Mouse (Mus musculus) embryonic fibroblast, embryonic 13.5 days (primary cell): Measurements from ENCODE around the gene Ptprn2. TPM values are rescaled to one million over a fixed set of nuclear protein-coding genes. Genes with fewer than 3 reads are reported as not detected.

Experiments
- H3K27ac ChIP-seq: 2 replicates; pipeline ENCODE4 v1.5.1; 2012; ENCODE audit warnings: low read length, control low read depth, inconsistent platforms; ENCODE audit not compliant: insufficient read depth
- H3K4me1 ChIP-seq: 2 replicates; pipeline ENCODE4 v1.6.1; 2011; ENCODE audit warnings: low read length; ENCODE audit not compliant: control insufficient read depth, insufficient read depth
- H3K4me3 ChIP-seq: 2 replicates; pipeline ENCODE4 v1.5.1; 2011; ENCODE audit warnings: mild to moderate bottlenecking, control low read depth, low read length; ENCODE audit not compliant: insufficient read depth
- CTCF ChIP-seq: IDR thresholded peaks from 2 replicates; pipeline ENCODE4 v1.5.1; 2011; ENCODE audit warnings: mild to moderate bottlenecking, control low read depth, low read length, moderate library complexity, borderline replicate concordance; ENCODE audit not compliant: insufficient read depth
- POLR2A ChIP-seq: IDR thresholded peaks from 2 replicates; pipeline ENCODE4 v1.6.1; 2011; ENCODE audit warnings: low read depth, mild to moderate bottlenecking, control low read depth, low read length, moderate library complexity
- polyA plus RNA-seq: library from polyadenylated mRNA; stranded (reverse); fragments of >200 nt; gene quantifications from 2 replicates; pipeline ENCODE4 v1.2.4, GENCODE M21; 2011; ENCODE audit warnings: low read depth; ENCODE audit not compliant: missing spikeins, insufficient read length

Ptprn2 gene
- polyA plus RNA-seq, 1 experiment: 0.26 TPM

DNA sequence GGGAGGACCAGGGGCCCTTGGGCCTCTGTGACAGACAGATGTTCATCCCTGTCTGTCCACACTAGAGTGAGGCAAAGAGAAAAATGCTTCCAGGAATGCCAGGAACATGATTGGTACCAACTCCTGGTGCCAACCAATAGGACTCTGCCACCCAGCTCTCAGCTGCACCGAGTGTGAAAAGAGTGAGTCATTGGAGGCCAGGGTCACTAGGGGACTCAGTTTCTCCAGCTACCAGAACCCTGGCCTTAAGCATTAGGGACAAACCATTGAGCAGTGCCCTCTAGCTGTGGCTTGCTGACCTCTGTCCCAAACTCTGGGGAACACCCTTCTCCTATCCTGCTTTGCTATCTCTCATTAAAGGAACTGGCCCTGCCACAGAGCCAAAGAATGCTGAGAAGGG is 728.0 kb downstream of the Ptprn2 start:
- H3K27ac ChIP-seq: no peak overlapping the region
- TF ChIP-seq CTCF: no peak
- no peak for TF ChIP-seq POLR2A
- no peak overlapping the region for H3K4me3 ChIP-seq
- no peaks in the 10 kb centered on the region for H3K4me1 ChIP-seq

DNA sequence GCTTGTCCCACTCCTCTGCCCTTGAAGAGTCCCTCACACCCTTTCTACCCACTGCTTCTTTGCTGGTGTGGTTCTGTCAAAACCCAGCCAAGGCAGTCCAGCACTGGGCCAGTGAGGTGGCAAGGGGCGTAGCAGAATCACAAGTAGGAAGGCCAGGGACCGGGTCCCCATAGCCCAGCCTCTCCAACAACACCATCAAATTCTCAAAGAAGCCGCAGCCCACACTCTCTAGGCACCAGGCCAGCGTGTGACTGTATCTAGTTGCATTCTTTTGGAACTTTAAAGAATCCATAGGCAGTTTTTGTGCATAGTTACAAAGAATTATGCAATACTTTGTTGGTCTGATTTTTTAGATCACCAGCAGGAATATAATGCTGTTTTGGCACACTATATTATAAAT is 728.8 kb downstream of the Ptprn2 start:
- Histone ChIP-seq H3K4me3 (no peak overlapping the region), H3K4me1 (no peaks in the 10 kb centered on the region), H3K27ac (no peak overlapping the region)
- TF ChIP-seq POLR2A (no peak), CTCF (no peak)

DNA sequence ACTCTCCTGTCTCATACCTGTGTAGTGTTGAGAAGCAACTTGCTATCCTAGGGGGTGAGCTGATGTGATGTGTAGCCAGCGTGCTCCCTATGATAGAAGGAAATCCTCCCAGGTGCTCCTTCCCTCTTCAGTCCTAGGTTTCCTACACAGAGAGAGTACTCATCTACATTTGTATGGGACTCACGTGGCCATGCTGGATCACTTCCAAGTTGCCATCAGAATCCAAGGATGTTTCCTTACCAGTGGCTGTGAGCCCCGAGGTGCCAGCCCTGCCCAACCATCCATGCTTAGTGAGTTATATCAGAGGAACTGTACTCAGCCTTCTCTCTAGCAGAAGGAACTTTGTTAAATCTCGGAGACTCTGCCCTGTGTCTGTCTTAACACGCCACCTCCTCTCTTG is 729.4 kb downstream of the Ptprn2 start:
- H3K4me1 ChIP-seq: no peaks in the 10 kb centered on the region
- no peak overlapping the region for H3K27ac ChIP-seq
- TF ChIP-seq POLR2A (no peak), CTCF (no peak)
- no peak overlapping the region for H3K4me3 ChIP-seq

DNA sequence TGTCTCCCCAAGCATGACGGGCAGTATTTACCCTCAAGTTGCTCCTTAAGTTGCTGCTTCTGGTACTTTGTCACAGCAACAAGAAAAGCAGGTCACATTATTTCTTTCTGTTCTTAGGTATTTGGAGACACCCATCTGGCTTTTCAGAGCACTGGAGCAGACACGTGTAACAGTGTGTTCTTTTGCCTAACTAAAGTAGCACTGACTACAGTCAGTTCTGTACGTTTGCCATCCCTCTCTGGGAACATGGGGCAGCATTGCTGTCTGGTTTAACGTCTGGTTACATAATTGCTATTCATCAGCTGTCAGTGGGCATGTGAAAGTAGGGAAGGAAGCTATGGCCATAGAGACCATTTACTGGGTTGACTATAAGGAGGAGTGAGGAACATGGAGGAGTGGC is 736.4 kb downstream of the Ptprn2 start:
- Histone ChIP-seq H3K4me1 (no peaks in the 10 kb centered on the region), H3K27ac (no peak overlapping the region), H3K4me3 (no peak overlapping the region)
- TF ChIP-seq CTCF (no peak), POLR2A (no peak)

DNA sequence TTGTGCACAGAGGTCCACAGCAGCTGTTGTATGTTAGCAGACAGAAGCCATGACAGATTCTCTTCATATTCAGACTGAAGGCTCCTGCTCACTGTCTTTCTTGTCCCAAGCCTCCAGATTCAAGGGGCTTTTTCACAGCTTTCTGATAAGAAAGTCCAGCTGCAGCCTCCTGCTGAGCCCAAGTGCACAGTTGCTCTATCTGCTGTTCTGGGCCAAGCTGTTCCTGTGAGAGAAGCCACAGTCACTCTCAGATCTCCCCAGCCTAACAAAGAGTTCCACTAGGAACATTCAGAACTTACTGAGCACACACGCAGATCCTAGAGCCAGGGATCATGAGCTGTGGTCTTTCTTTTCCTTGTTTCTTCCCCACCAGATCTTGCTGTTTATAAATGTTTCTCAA is 738.5 kb downstream of the Ptprn2 start:
- TF ChIP-seq CTCF (no peak), POLR2A (no peak)
- Histone ChIP-seq H3K4me3 (no peak overlapping the region), H3K27ac (no peak overlapping the region), H3K4me1 (no peaks in the 10 kb centered on the region)

DNA sequence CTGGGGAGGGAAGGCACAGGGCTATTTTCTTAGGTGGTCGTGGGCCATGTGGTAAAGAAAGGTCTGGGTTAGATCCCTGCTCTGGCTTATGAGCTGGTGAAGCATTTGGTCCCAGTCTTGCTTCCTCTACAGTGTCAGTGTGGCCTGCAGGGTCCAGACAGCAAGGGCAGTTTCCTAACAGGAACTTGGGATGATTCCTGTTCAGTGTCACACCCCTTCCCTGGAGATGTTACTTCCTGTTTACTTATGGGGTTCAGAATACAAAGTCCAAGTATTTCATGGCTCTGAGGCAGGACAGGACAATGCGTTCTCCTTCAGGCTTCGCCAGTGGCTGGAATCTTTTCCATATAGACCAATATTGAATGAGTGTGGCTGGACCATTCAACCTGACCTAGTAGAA is 741.7 kb downstream of the Ptprn2 start:
- Histone ChIP-seq H3K4me3 (no peak overlapping the region), H3K27ac (no peak overlapping the region), H3K4me1 (no peaks in the 10 kb centered on the region)
- TF ChIP-seq CTCF: no peak
- TF ChIP-seq POLR2A: no peak

DNA sequence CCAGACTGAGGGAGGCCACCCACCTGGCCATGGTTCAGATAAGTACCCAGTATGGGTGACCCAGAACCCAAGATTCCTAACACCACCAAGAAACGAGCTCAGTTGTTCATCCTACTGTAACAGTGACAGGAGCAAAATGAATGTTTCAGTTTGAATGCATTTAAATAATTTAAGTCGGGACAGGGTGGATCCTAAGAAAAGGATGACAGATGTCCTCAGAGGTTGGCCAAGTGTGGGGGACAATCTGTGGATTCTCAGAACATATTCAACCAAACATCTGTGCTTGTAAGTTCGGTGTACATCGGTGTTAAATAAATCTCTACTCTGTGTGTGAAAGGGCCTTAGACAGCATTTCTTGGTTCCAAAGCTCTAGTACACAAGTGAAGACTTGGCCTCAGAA is 743.9 kb downstream of the Ptprn2 start:
- Histone ChIP-seq H3K4me3 (no peak overlapping the region), H3K27ac (no peak overlapping the region)
- TF ChIP-seq POLR2A (no peak), CTCF (no peak)

DNA sequence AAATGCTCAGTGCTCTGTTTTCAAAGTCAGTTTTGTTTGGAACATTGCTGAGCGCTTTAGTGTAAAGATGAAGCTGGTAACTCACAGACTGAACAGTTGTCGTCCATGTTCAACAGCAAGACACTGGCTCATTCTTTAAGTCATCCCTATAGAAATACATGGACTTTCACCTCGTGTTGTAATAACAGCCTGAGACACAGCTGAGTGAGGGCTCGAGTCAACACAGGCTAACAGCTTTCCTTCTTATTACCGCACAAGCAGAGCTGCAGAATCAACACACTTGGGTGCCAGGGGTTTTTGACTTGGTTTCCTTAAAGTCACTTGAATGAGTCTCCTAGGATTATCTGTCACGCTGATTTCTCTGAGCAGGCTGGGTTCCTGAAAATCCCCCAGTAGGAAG is 744.8 kb downstream of the Ptprn2 start:
- H3K4me1 ChIP-seq: no peaks in the 10 kb centered on the region
- H3K4me3 ChIP-seq: no peak overlapping the region
- TF ChIP-seq CTCF (no peak), POLR2A (no peak)
- no peak overlapping the region for H3K27ac ChIP-seq

More for the DNA sequence above, 743.9 kb downstream of the Ptprn2 start:
- H3K4me1 ChIP-seq: no peaks in the 10 kb centered on the region

DNA sequence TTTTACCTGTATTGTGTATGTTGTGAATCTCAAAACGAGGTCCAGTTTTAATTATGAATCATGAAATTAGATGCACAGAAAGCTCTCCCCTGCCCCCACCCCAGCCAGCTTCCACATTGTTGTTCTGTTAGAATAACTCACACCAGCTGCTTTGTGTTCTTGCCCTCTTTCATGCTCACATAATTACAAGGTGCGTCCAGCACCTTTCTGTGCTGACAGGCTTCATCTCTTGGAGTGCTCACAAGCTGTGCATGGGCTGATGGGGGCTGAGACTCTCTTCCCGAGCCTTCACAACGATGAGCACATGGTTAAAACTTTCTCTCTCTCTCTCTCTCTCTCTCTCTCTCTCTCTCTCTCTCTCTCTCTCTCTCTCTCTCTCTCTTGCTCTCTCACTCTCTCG is 746.3 kb downstream of the Ptprn2 start:
- no peak for TF ChIP-seq CTCF
- no peak for TF ChIP-seq POLR2A
- H3K27ac ChIP-seq: no peak overlapping the region
- H3K4me3 ChIP-seq: no peak overlapping the region
- no peaks in the 10 kb centered on the region for H3K4me1 ChIP-seq

DNA sequence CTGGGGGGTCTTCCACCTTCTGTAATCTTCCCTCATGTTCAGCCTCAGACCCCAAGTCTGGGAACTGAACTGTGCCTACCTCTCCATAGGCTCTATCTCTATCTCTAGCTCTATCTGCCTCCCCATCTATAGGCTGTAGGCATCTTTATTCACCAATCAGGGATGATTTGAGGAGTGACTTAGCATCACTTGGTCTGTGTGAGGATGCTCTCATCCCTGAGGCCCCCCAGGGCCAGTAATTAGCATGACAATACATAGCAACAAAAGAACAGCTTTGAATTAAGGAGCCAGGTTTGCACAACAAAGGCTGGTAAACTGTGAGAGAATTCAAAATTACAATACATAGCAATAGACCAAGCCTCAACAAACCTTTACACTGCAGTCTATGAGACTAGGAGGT is 749.6 kb downstream of the Ptprn2 start:
- no peak overlapping the region for H3K27ac ChIP-seq
- no peak for TF ChIP-seq CTCF
- TF ChIP-seq POLR2A: no peak

More for the DNA sequence above, 749.6 kb downstream of the Ptprn2 start:
- no peak overlapping the region for H3K4me3 ChIP-seq
- no peaks in the 10 kb centered on the region for H3K4me1 ChIP-seq
